Mouse (Mus musculus) small intestine, adult 2 months (tissue): Measurements from ENCODE around the gene Aldh3a2.

Source experiments
- CTCF ChIP-seq: fragments of 200-500 bp; IDR thresholded peaks from 2 replicates; pipeline ENCODE4 v1.5.1; 2012; ENCODE audit warnings: low read depth, mild to moderate bottlenecking, control low read depth, inconsistent platforms, low read length, moderate library complexity, mixed read lengths; ENCODE audit not compliant: insufficient replicate concordance, insufficient read length; ENCODE audit errors: extremely low read depth
- POLR2A ChIP-seq: fragments of 200-500 bp; IDR thresholded peaks from 2 replicates; pipeline ENCODE4 v1.6.1; 2012; ENCODE audit warnings: low read depth, mild to moderate bottlenecking, control low read depth, inconsistent platforms, low read length, moderate library complexity

GRCm38 (mm10) chr11:61176321-61176720, 90.9 kb downstream of the Aldh3a2 start:
- TF ChIP-seq CTCF (no peak), POLR2A (no peak)
